Mouse (Mus musculus) hindbrain, embryonic 14.5 days (tissue): Measurements from ENCODE around the gene Eif3l. TPM values are rescaled to one million over a fixed set of nuclear protein-coding genes. Genes with fewer than 3 reads are reported as not detected.
A peak's percentile ranks its signal among the peaks of the same experiment; 100 is the strongest.

Source experiments
- ATAC-seq: fragments of 200-750 bp; cut with Nextera tagmentation; 2 replicates; pipeline ENCODE4 v1.8.0; 2017; ENCODE audit warnings: moderate number of reproducible peaks, mild to moderate bottlenecking, moderate TSS enrichment, moderate library complexity; ENCODE audit not compliant: low FRiP score
- DNase-seq: peaks from one replicate; pipeline ENCODE4 v3.0.0-alpha.2; 2015; ENCODE audit warnings: low spot score
- H3K27ac ChIP-seq: fragments of 300-500 bp; sonication (generic); 2 replicates; pipeline ENCODE4 v1.5.1; 2014; ENCODE audit warnings: mild to moderate bottlenecking, moderate library complexity
- H3K27me3 ChIP-seq: fragments of 300-500 bp; sonication (generic); 2 replicates; pipeline ENCODE4 v1.6.1; 2014; ENCODE audit warnings: mild to moderate bottlenecking, low read length, mixed read lengths; ENCODE audit not compliant: control insufficient read depth, insufficient read depth
- H3K36me3 ChIP-seq: fragments of 300-500 bp; sonication (generic); replicated peaks from 2 replicates; pipeline ENCODE4 v1.6.1; 2014; ENCODE audit not compliant: control insufficient read depth, insufficient read depth
- H3K4me1 ChIP-seq: fragments of 300-500 bp; sonication (generic); replicated peaks from 2 replicates; pipeline ENCODE4 v1.6.1; 2014; ENCODE audit warnings: antibody characterized with exemption, low read length, mixed read lengths; ENCODE audit not compliant: control insufficient read depth, insufficient read depth
- H3K4me2 ChIP-seq: fragments of 300-500 bp; sonication (generic); replicated peaks from 2 replicates; pipeline ENCODE4 v1.6.1; 2014; ENCODE audit warnings: mild to moderate bottlenecking, moderate library complexity
- H3K4me3 ChIP-seq: fragments of 300-500 bp; sonication (generic); replicated peaks from 2 replicates; pipeline ENCODE4 v1.5.1; 2014; ENCODE audit warnings: mild to moderate bottlenecking, low read length
- H3K9ac ChIP-seq: fragments of 300-500 bp; sonication (generic); 2 replicates; pipeline ENCODE4 v1.6.1; 2014
- H3K9me3 ChIP-seq: fragments of 300-500 bp; sonication (generic); 2 replicates; pipeline ENCODE4 v1.6.1; 2016; ENCODE audit warnings: low read length; ENCODE audit not compliant: control insufficient read depth
- WGBS: fragments of 180-500 bp; shearing (Covaris S2); extraction: QIAGEN DNeasy Blood & Tissue Kit; methylation state at CpG from one replicate; pipeline ENCODE4 v1.1.7; 2014; 5-methylcytosine and 5-hydroxymethylcytosine counted together
- polyA plus RNA-seq: library from polyadenylated mRNA; unstranded; fragments of >200 nt; fragmentation: Nextera tagmentation; extraction: Ambion mirVana; gene quantifications from 2 replicates; pipeline ENCODE4 v1.2.1, GENCODE M21; 2014

Gene Eif3l
- polyA plus RNA-seq, 1 experiment from 2014 or later = 170 TPM

- WGBS = 70% methylated on average over 5 of the region's 5 CpGs
Observed at GRCm38 (mm10) chr15:79098220-79098619, 23.2 kb downstream of the Eif3l start.

GRCm38 (mm10) chr15:79098868-79099267 lies 23.9 kb downstream of the Eif3l start:
- 55% methylated on average over 7 of the region's 7 CpGs for WGBS
- H3K9ac ChIP-seq = no peak overlapping the region
- no peaks in the 10 kb centered on the region for H3K27me3 ChIP-seq
- H3K4me1 ChIP-seq = no peaks in the 10 kb centered on the region
- H3K9me3 ChIP-seq = no peaks in the 10 kb centered on the region
- peaks cover 24% of the 10 kb centered on the region for H3K36me3 ChIP-seq
- no peak overlapping the region for H3K4me3 ChIP-seq
- ATAC-seq = no peak
- DNase-seq = no peak
- no peak overlapping the region for H3K4me2 ChIP-seq
- 0 out of 2 replicates have a peak overlapping the region, but pooled peaks have one; percentile 7 for H3K27ac ChIP-seq

More at GRCm38 (mm10) chr15:79098220-79098619, 23.2 kb downstream of the Eif3l start:
- no peak overlapping the region for H3K9ac ChIP-seq
- H3K4me2 ChIP-seq = no peak overlapping the region
- no peaks in the 10 kb centered on the region for H3K4me1 ChIP-seq
- H3K9me3 ChIP-seq = no peaks in the 10 kb centered on the region
- H3K36me3 ChIP-seq = peaks cover 31% of the 10 kb centered on the region
- no peak for DNase-seq
- no peak overlapping the region for H3K27ac ChIP-seq
- no peaks in the 10 kb centered on the region for H3K27me3 ChIP-seq
- ATAC-seq = no peak
- no peak overlapping the region for H3K4me3 ChIP-seq

- WGBS = 71% methylated on average over 4 of the region's 4 CpGs
- Histone ChIP-seq H3K9me3 (no peaks in the 10 kb centered on the region), H3K27me3 (no peaks in the 10 kb centered on the region), H3K27ac (0 out of 2 replicates have a peak overlapping the region, but pooled peaks have one; percentile 7), H3K36me3 (peaks cover 18% of the 10 kb centered on the region), H3K4me1 (no peaks in the 10 kb centered on the region), H3K4me3 (no peak overlapping the region), H3K4me2 (no peak overlapping the region), H3K9ac (no peak overlapping the region)
- no peak for ATAC-seq
- no peak for DNase-seq
Observed at GRCm38 (mm10) chr15:79099456-79099855, 24.5 kb downstream of the Eif3l start.

GRCm38 (mm10) chr15:79100391-79100790 lies 25.4 kb downstream of the Eif3l start:
- Histone ChIP-seq H3K4me1 (no peaks in the 10 kb centered on the region), H3K9me3 (no peaks in the 10 kb centered on the region), H3K4me2 (no peak overlapping the region), H3K27ac (no peak overlapping the region), H3K27me3 (no peaks in the 10 kb centered on the region), H3K36me3 (peaks cover 9% of the 10 kb centered on the region), H3K9ac (no peak overlapping the region), H3K4me3 (no peak overlapping the region)
- 76% methylated on average over 4 of the region's 4 CpGs for WGBS
- DNase-seq = no peak
- ATAC-seq = no peak

GRCm38 (mm10) chr15:79101531-79101930 lies 26.6 kb downstream of the Eif3l start:
- no peak overlapping the region for H3K9ac ChIP-seq
- DNase-seq (no peak), ATAC-seq (no peak)
- no peak overlapping the region for H3K4me2 ChIP-seq
- H3K27me3 ChIP-seq = no peaks in the 10 kb centered on the region
- H3K4me1 ChIP-seq = no peaks in the 10 kb centered on the region
- H3K9me3 ChIP-seq = no peaks in the 10 kb centered on the region
- H3K4me3 ChIP-seq = no peak overlapping the region
- H3K27ac ChIP-seq = no peak overlapping the region
- no peaks in the 10 kb centered on the region for H3K36me3 ChIP-seq

GRCm38 (mm10) chr15:79103264-79103663 lies 28.3 kb downstream of the Eif3l start:
- Histone ChIP-seq H3K4me1 (0 out of 2 replicates have a peak, but pooled peaks cover 4% of the 10 kb centered on the region), H3K4me2 (no peak overlapping the region), H3K9ac (no peak overlapping the region), H3K36me3 (no peaks in the 10 kb centered on the region), H3K9me3 (no peaks in the 10 kb centered on the region), H3K27me3 (no peaks in the 10 kb centered on the region), H3K4me3 (no peak overlapping the region), H3K27ac (no peak overlapping the region)
- no peak for DNase-seq
- ATAC-seq = no peak
- 65% methylated on average over 10 of the region's 10 CpGs for WGBS

GRCm38 (mm10) chr15:79105804-79106203 lies 30.8 kb downstream of the Eif3l start:
- no peaks in the 10 kb centered on the region for H3K9me3 ChIP-seq
- peaks cover 20% of the 10 kb centered on the region for H3K4me1 ChIP-seq
- H3K4me3 ChIP-seq = no peak overlapping the region
- no peak overlapping the region for H3K9ac ChIP-seq
- H3K36me3 ChIP-seq = no peaks in the 10 kb centered on the region
- ATAC-seq (no peak), DNase-seq (no peak)
- 57% methylated on average over 2 of the region's 2 CpGs for WGBS
- H3K27me3 ChIP-seq = no peaks in the 10 kb centered on the region
- H3K27ac ChIP-seq = no peak overlapping the region
- H3K4me2 ChIP-seq = no peak overlapping the region

GRCm38 (mm10) chr15:79107966-79108365 lies 33.0 kb downstream of the Eif3l start:
- Histone ChIP-seq H3K4me3 (peak overlapping the region; percentile 91), H3K36me3 (no peaks in the 10 kb centered on the region), H3K27ac (no peak overlapping the region; the same call in 1 of the 2 replicates), H3K4me2 (peak overlapping the region; percentile 98), H3K4me1 (peaks cover 33% of the 10 kb centered on the region), H3K27me3 (no peaks in the 10 kb centered on the region), H3K9me3 (no peaks in the 10 kb centered on the region), H3K9ac (peak overlapping the region; percentile 93; the same call in 1 of the 2 replicates)
- ATAC-seq (no peak), DNase-seq (no peak)
- WGBS = 18% methylated on average over 7 of the region's 7 CpGs

- DNase-seq = peak; percentile 45
- peak within 1 kb of the TSS; percentile 98 for H3K4me2 ChIP-seq
- peak within 1 kb of the TSS; percentile 93 for H3K9ac ChIP-seq
- H3K36me3 ChIP-seq = no peaks in the 10 kb centered on the region
- ATAC-seq = peak; percentile 77
- under 1% methylated on average over 48 of the region's 85 CpGs for WGBS
- no peaks in the 10 kb centered on the region for H3K27me3 ChIP-seq
- no peaks in the 10 kb centered on the region for H3K9me3 ChIP-seq
- H3K4me1 ChIP-seq = peaks cover 33% of the 10 kb centered on the region
- peak within 1 kb of the TSS; percentile 41 for H3K27ac ChIP-seq
- H3K4me3 ChIP-seq = peak within 1 kb of the TSS; percentile 91
Observed at GRCm38 (mm10) chr15:79108421-79109320, 33.7 kb downstream of the Eif3l start, which contains the start of gene Micall1. Micall1 (plus strand) TSS chr15:79108898.
